Mouse (Mus musculus) layer of hippocampus, adult 9-10 months (tissue): Measurements from ENCODE around the gene Cep83.

Source experiments
- DNase-seq: peaks from one replicate; pipeline ENCODE4 v3.0.0; 2022; ENCODE audit warnings: low spot score

Cep83 gene

DNA sequence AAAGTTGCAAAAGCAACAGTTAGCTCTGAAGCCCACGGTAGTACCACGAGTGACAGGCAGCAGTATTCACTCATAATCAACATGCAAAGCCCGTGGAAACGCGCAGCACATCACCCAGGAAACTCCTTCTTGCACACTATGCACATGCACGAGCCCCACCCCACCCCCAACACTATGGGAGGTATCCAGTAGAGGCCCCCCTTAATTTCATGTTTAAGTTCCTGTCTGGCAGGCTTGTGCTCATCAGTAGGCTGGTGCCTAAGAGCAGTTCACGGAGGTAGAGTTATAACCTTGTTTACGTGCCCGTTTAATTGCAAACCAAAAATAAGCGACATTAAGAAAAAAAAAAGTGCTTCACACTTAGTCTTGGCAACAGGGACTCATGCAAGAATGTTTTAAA, 138.9 kb downstream of the Cep83 start:
- no peak for DNase-seq

DNA sequence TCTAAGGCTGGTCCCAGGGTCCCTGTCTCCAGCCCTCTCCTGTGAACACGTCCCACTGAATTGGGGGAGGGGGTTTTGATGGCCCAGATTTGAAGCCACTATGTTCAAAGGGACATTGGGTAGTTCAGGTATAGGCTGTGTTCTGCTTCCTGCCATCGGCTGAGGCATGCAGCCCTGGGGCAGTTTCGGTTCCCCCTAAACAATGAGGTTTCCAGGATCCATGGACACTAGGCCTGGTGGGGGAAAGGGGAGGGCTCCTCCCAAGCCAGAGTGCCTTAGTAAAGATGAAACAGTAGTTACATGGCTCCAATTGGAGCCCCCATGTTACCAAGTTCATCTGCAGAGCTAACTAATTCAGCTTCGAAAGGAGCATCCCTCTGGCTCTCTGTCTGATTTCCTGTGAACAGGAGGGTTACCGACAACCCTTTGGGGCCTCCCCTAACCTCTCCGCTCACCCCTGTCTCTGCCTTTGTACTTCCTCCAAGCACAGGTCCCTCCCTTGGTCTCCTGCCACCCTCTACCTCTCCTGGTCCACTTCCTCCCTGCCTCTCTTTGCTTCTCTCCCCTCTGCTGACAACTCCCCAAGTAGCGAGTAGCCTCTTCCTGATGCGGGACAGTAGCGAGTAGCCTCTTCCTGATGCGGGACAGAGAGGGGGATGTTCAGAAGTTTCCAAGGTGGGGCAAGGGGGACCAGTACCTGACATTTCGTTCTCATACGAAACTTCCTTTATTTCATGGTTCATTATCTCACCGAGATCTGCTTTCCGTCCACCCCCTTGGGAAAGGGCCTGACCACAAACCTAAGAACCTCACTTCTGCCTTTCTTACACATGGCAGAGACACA, 139.7 kb downstream of the Cep83 start:
- no peak for DNase-seq

DNA sequence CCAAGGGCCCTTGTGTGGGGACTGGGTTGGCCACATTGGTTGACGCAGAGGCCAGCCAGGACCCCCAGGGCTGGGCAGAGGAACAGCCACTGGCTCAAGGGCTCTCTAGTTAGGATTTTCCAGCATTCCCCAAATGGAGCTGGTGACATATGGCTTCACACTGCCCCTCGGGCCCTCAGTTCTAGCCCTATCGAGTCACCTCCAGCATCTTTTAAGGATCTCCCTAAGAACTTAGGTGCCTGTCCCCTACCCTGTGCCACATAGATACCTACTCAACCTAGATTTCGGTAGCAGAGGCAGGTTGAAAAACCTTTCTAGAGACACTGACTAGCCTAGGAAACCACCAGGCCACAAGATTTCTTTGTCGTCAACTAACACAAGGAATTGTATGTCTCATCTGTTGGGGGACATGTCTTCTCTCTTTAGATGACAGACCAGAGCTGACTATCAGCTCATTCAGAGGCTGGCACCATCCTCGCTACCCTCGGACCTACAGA, 140.3 kb downstream of the Cep83 start:
- no peak for DNase-seq

DNA sequence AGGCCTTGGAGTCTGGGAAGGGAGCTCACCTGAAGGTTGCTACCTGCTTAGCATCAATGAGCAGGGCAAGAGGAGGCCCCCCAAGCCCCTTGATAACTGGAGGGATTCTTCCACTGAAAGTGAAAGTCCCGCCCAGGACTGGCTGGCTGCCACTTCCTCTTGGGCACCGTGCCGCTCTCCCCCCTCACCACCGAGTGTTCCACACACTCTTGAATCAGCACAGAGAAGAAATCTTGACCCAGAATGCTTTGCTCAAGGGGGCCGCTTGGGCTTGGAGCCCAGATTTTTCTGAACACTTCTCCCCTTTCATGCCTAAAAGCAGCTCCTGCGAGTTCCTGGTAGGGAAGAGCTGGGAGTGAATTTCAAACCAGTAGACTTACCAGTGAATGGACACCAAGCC, 141.0 kb downstream of the Cep83 start:
- DNase-seq: peak; percentile 41

DNA sequence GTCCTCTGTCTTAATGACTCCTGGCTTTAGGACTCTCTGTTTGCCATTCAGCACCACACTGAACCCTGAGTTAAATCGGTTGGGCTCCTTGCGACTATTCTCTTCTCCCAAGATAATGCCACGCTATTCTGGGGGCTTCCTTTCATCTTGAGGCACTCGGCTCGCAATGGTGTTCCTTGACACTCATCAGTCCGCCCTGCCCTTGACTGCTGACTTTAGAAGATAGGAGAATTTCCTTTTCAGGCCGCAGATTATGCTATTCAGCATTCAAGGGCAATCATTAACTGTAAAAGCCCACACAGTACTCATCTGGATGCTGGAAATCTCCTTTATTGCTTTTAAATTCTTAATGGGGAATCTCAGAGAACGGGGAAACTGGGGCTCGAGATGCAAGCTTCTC, 147.4 kb downstream of the Cep83 start:
- no peak for DNase-seq
